Mouse (Mus musculus): Measurements from ENCODE around the gene Gm49366.
"Not testable (repeated sequence)": the region's sequence is repeated elsewhere in the genome, so short reads cannot be mapped to it uniquely, and the experiment has no call there.

- not testable (repeated sequence) for TF ChIP-seq CTCF (IDR thresholded peaks at IDR 0.05; ENCODE audit: insufficient read depth, low read length); POLR2A (IDR thresholded peaks at IDR 0.05; ENCODE audit: borderline replicate concordance, extremely low read depth, low read depth, low read length)
Measured at GRCm38 (mm10) chr12:84029043-84029442, 9.7 kb upstream of the Gm49366 start.

All from lung, adult 2 months (tissue).